Mouse (Mus musculus) ovary, adult 18-20 months (tissue): ENCODE results near the gene Nck2.

Experiments used
- DNase-seq: peaks from one replicate; pipeline ENCODE4 v3.0.0; 2022; ENCODE audit warnings: low spot score, mixed read lengths

The Nck2 gene

DNA sequence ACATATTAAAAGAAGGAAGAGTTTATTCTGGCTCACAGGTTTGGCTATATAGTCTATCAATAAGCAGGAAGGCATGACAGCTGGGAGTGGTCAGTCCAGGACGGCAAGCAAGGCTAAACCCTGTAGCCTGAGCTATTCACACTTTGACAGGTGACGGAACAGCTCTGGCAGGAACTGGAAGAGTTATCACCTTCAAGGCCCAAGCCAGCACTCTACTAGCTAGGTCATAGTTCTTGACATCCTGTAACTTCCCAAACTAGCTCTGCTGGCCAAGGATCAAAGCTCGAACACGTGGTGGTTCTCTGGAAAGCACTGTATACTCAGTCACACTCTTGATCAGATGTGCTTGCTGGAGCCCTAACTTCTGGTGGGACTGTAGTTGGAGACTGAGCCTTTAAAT lies 10.5 kb upstream of the Nck2 start:
- DNase-seq, result no peak

GRCm38 (mm10) chr1:43436554-43436953 lies 7.8 kb upstream of the Nck2 start:
- no peak for DNase-seq

DNA sequence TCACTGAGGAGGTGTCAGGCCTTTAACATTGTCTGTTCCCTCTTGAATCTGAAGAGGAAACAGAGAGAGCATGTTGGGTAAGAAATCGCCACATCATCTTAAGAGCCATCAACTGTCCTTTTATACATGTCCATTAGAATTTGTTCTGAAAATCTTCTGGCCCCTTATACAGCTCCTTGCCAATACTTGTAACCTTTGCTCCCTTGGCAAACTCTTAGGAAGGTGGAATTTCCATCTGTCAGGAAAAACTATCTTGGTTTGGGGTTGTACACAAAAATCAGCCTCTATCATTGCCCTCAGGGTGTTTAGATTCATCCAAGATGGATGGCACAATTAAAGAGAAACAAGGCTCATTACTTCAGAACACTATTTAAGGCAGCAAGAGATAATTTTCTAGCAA lies 5.1 kb upstream of the Nck2 start:
- no peak for DNase-seq

DNA sequence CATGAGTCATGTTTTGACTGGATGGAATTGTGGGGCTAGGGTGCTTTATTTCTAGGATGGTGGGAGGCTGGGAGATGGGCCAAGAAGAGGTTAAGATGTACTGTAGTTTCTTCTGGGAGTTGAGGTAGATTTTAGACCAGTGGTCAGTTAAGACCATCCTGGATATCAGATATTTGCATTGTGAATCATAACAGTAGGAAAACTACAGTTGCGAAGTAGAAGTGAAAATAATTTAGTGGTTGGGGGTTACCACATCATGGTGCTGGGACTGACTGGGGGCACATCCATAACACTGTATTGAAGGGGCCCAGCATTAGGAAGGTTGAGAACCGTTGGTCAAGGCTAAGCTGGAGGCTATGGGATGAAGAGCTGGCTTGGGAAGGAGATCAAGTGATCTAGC lies 1.8 kb upstream of the Nck2 start:
- no peak for DNase-seq

DNA sequence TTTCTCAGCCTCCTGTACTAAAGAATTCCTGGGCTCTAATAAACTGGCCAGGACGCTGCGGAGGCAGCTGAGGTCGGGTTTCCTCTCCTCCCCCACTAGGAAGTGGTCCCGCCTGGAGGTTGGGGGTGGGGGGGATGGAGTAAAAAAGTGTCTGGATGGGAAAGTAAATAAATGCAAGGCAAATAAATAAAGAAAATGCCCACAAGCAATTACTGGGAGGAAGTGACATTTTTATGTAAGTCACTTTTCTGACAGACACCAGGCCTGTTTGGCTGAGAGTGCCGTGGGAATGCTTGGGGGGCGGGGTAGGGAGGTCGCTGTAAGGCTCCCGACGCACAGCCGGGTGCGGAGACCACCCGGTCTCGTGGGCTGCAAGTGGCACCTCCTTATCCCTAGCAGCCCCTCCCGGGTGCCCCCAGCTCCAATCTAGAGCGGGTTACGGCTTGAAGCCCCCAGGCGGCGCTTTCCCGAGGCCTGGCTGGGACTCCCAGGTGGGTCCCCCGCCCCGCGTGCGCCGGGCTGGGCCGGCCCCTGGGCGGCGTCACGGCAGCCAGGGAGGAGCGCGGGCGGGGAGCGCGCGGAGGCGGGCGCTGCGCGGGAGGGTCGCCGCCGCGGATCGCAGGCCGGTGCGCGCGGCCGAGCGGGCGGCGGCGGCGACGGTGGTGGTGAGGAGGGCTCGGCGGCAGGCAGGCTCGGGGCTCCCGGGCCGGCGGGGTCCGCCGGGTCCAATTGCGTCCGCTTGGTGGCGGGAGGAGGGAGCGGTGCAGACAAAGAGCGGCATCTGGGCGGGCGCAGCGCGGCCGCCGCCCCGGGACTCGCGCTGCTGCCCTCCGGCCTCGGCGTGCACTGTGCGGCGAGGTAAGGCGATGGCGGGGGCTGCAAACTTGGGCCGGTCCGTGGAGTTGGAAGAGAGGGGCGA lies 1.1 kb downstream of the Nck2 start:
- peak; percentile 68 for DNase-seq

GRCm38 (mm10) chr1:43446089-43446533 lies 1.7 kb downstream of the Nck2 start:
- DNase-seq, result peak; percentile 45

DNA sequence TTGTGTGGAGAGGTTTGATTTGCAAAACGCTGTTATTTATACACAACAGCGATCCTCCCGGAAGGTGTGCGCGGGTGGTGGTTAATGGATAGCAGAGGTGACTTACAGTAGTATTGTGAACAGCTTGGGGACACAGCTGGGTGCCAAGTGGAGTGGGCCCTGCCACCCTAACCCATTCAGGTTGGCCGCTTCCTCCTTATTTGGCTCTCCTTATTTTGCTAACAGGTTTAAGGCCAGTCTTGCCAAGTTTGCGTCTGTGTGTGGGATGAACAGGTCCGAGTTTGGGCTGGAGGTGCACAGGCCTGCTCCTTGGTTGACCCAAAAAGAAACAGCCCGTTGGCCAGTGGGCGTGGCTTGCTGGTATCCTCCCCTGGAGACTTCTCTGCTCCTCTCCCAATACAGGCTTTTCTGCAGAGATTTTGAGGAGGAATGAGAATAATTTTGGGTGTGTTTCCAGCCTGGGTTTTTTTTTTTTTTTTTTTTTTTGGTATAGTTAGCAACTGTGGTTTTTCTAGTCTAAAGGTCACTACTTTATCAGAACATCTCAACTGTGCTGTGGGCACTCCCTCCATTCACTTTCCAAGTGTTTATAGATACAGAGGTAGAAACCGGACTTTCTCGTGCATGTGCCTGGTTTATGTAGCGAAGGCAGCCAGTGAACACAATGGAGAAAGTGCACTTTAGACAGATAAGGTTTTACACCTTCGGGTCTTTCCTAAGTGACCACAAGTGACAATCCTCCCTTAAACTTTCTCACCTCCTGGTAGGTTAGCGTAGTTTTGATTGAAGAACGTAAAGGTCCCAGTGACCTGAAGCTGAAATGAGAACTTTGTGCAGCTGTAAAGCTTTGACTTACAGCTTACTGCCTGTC lies 2.6 kb downstream of the Nck2 start:
- peak; percentile 43 for DNase-seq

- no peak for DNase-seq
Measured at GRCm38 (mm10) chr1:43447602-43448287, 3.4 kb downstream of the Nck2 start.

DNA sequence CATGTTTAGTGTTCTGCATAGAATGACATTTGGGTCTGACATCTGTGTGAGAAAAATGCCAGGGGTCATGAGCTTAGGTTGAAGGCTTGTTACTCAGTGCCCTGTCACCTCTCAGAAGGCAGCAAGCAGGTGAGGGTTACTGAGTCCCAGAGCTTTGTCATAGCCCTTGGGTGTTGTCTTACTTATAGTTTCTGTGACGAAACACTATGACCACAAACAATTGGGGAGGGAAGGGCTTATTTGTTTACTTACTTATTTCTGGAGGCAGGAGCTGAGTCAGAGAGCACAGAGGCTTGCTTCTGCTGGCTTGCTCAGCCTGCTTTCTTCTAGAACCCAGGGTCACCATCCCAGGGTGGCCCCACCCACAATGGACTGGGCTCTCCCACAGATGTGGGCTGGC lies 6.4 kb downstream of the Nck2 start:
- DNase-seq, result no peak

DNA sequence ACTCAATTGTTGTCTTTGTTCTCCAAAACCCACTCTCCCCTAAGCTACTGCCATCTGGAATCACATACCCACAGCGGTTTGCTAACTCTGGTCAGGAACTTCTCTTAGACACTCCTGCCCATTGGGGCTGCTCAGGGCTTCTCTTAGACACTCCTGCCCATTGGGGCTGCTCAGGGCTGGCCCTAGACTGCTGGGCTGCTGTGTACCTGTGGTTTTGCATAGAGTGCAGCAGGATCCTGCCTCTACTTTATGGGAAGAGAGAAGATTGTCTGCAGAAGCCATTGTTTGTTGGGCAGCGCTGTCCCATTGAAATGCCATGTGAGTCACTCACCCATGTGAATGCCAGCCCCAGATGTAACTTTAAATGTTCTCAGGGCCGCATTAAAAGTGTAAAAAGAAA lies 9.3 kb downstream of the Nck2 start:
- no peak for DNase-seq

DNA sequence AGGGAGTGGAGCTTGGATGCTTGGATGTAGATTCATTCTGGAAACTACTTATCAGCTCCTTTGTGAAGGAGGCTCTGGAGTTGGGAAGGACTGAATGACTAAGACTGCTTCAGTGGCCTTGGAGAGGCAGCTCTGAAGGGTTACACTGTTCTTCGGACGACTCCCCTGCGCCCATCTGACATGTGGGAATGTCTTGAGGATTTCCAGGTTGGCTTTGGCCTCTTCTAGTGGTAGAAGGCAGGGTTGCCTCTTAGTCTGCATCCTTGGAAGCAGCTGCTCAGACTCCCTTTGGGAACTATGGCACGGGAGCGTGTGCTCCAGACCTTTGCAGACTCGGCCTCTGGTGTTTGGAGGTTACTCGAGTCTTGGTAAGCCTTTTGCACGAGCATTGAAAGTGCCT lies 10.4 kb downstream of the Nck2 start:
- DNase-seq, result peak; percentile 19

DNA sequence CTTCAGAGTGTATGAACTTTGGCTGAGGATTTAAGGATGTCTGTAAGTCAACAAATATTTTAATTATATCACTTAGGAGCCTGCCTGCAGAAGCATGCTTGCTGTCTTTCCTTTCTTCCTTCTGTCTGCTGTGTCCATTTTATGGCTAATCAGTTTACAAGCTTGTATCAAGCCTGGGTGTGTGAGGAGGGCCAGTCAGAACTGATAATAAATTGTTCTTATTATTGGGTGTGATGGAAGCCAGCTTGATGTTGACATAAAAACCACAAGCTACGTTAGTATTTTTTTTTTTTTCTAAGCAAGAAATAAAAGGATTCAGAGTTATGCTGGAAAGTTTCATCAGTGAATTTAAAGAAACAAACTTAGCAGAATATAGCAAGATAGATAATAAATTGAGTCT lies 10.8 kb downstream of the Nck2 start:
- DNase-seq, result no peak

GRCm38 (mm10) chr1:43457012-43457766 lies 12.8 kb downstream of the Nck2 start:
- DNase-seq, result no peak

DNA sequence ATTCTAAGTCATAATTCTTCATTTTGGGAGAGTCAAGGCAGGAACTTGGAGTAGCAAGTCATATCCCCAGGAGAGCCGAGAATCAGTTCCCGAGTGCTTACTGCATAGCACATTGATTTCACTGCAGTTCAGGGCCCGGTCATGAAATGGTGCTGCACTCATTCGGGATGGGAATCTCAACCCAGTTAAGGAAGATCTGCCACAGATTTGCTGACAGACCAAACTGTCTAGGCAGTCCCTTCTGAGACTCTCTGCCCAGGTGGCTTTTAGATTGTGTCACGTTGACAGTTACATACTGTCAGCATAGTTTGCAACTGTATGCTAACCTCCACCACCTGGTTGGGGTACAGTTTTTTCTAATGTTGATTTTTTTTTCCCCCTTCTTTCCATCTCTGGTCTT lies 16.1 kb downstream of the Nck2 start:
- no peak for DNase-seq

DNA sequence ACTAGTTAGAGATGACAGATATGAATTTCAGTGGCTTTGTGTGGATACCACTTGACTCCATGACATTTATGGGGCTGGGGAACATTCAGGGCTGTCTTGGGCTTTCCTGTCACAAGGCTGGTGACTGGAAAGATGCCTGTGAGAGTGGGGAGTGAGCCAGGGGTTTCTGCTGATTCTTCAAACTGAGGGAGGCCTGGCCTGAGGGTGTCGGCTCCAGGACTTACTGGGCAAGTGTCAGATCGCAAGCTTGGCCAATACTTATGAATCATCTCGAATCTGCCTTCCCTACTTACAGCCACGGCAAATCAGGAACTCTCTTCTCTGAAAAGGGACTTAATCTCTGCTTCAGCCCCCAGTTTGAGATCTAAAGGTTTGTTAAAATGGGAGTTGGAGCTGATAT lies 18.3 kb downstream of the Nck2 start:
- no peak for DNase-seq

- DNase-seq, result no peak
Measured at GRCm38 (mm10) chr1:43463941-43464682, 19.7 kb downstream of the Nck2 start.

DNA sequence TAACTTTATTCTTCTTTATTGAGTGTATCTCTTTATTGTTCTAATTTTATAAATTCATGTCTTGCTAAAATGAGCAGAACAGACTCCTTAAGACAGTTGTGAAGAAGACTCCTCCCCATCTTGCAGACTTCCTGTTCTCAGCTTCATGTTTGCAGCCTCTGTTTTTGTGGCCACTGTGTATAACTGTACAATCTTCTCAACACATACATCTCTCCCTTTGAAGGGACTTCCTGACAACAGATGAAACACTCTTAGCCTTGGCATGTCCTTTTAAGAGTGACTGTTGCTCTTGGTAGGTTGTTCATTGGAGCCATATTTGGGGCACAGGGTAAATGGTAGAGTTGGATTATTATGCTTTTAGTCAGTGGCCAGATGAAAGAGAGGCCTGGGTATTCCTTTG lies 20.6 kb downstream of the Nck2 start:
- no peak for DNase-seq

- no peak for DNase-seq
Measured at GRCm38 (mm10) chr1:43465957-43466624, 21.7 kb downstream of the Nck2 start.

- peak; percentile 28 for DNase-seq
Measured at GRCm38 (mm10) chr1:43467656-43468055, 23.3 kb downstream of the Nck2 start.

- DNase-seq, result no peak
Measured at GRCm38 (mm10) chr1:43468207-43468606, 23.8 kb downstream of the Nck2 start.
